Mouse (Mus musculus): ENCODE measurements at regions not wholly inside any gene's neighbourhood (a gene's known extent, or its start where the extent isn't known, plus 50 kb on each side); places are given as distances from the start of the nearest gene placed in this dataset.

- TF ChIP-seq CTCF (conservative IDR thresholded peaks at IDR 0.05; ENCODE audit: low read length) (no peak), NANOG (IDR thresholded peaks at IDR 0.05; ENCODE audit: borderline replicate concordance, low read length) (no peak), POU5F1 (IDR thresholded peaks at IDR 0.05; ENCODE audit: borderline replicate concordance, low read length) (no peak)
These were observed 65.7 kb upstream of the Ppara start for GRCm38 (mm10) chr15:85668871-85669651.

Data from E14TG2a.4 (cell line).